Mouse (Mus musculus): ENCODE measurements at regions not wholly inside any gene's neighbourhood (a gene's known extent, or its start where the extent isn't known, plus 50 kb on each side); places are given as distances from the start of the nearest gene placed in this dataset.

- Histone ChIP-seq H3K9ac (ENCODE audit: low read length) (no peak overlapping the region), H3K27ac (ENCODE audit: low read length) (no peak overlapping the region), H3K4me2 (ENCODE audit: low read depth, low read length) (no peak overlapping the region), H3K9me3 (replicated peaks; ENCODE audit: control insufficient read depth, low read length) (no peaks in the 10 kb centered on the region), H3K36me3 (ENCODE audit: control insufficient read depth, insufficient read depth, low read length) (no peaks in the 10 kb centered on the region), H3K4me3 (replicated peaks; ENCODE audit: low read length) (no peak overlapping the region), H3K4me1 (ENCODE audit: control insufficient read depth, insufficient read depth, low read length) (no peaks in the 10 kb centered on the region), H3K27me3 (ENCODE audit: control insufficient read depth, insufficient read depth, low read length) (no peaks in the 10 kb centered on the region)
- peak; percentile 74 for ATAC-seq (ENCODE audit: insufficient read depth, low FRiP score)
- 74% methylated on average over 4 of the region's 4 CpGs for WGBS
These were observed 101.2 kb upstream of the Vwc2 start for GRCm38 (mm10) chr11:11012660-11013455.

- H3K9ac ChIP-seq (ENCODE audit: low read length): no peak overlapping the region
- no peak for ATAC-seq (ENCODE audit: insufficient read depth, low FRiP score)
- no peak overlapping the region for H3K4me2 ChIP-seq (ENCODE audit: low read depth, low read length)
- H3K9me3 ChIP-seq (replicated peaks; ENCODE audit: control insufficient read depth, low read length): no peaks in the 10 kb centered on the region
- no peaks in the 10 kb centered on the region for H3K27me3 ChIP-seq (ENCODE audit: control insufficient read depth, insufficient read depth, low read length)
- WGBS: 52% methylated on average over 2 of the region's 2 CpGs
- H3K4me3 ChIP-seq (replicated peaks; ENCODE audit: low read length): no peak overlapping the region
- H3K4me1 ChIP-seq (ENCODE audit: control insufficient read depth, insufficient read depth, low read length): no peaks in the 10 kb centered on the region
- no peaks in the 10 kb centered on the region for H3K36me3 ChIP-seq (ENCODE audit: control insufficient read depth, insufficient read depth, low read length)
- H3K27ac ChIP-seq (ENCODE audit: low read length): no peak overlapping the region
These were observed 100.4 kb upstream of the Vwc2 start for GRCm38 (mm10) chr11:11013581-11013980.

- no peak overlapping the region for H3K4me2 ChIP-seq (ENCODE audit: low read depth, low read length)
- WGBS: 68% methylated on average over 1 of the region's 1 CpGs
These were observed 99.9 kb upstream of the Vwc2 start for GRCm38 (mm10) chr11:11014088-11014487.

GRCm38 (mm10) chr11:11014538-11014937 is 99.5 kb upstream of the Vwc2 start:
- H3K27me3 ChIP-seq (ENCODE audit: control insufficient read depth, insufficient read depth, low read length): no peaks in the 10 kb centered on the region
- WGBS: 50% methylated on average over 2 of the region's 2 CpGs

More at GRCm38 (mm10) chr11:11014088-11014487, 99.9 kb upstream of the Vwc2 start:
- no peaks in the 10 kb centered on the region for H3K36me3 ChIP-seq (ENCODE audit: control insufficient read depth, insufficient read depth, low read length)
- no peaks in the 10 kb centered on the region for H3K9me3 ChIP-seq (replicated peaks; ENCODE audit: control insufficient read depth, low read length)
- no peaks in the 10 kb centered on the region for H3K4me1 ChIP-seq (ENCODE audit: control insufficient read depth, insufficient read depth, low read length)
- no peaks in the 10 kb centered on the region for H3K27me3 ChIP-seq (ENCODE audit: control insufficient read depth, insufficient read depth, low read length)
- H3K27ac ChIP-seq (ENCODE audit: low read length): no peak overlapping the region
- no peak overlapping the region for H3K4me3 ChIP-seq (replicated peaks; ENCODE audit: low read length)
- no peak overlapping the region for H3K9ac ChIP-seq (ENCODE audit: low read length)
- no peak for ATAC-seq (ENCODE audit: insufficient read depth, low FRiP score)

GRCm38 (mm10) chr11:11028849-11029248 is 85.2 kb upstream of the Vwc2 start:
- no peaks in the 10 kb centered on the region for H3K36me3 ChIP-seq (ENCODE audit: control insufficient read depth, insufficient read depth, low read length)
- no peaks in the 10 kb centered on the region for H3K9me3 ChIP-seq (replicated peaks; ENCODE audit: control insufficient read depth, low read length)
- ATAC-seq (ENCODE audit: insufficient read depth, low FRiP score): no peak
- H3K4me3 ChIP-seq (replicated peaks; ENCODE audit: low read length): no peak overlapping the region
- no peak overlapping the region for H3K4me2 ChIP-seq (ENCODE audit: low read depth, low read length)
- H3K9ac ChIP-seq (ENCODE audit: low read length): no peak overlapping the region
- H3K27me3 ChIP-seq (ENCODE audit: control insufficient read depth, insufficient read depth, low read length): no peaks in the 10 kb centered on the region
- no peak overlapping the region for H3K27ac ChIP-seq (ENCODE audit: low read length)
- no peaks in the 10 kb centered on the region for H3K4me1 ChIP-seq (ENCODE audit: control insufficient read depth, insufficient read depth, low read length)

More at GRCm38 (mm10) chr11:11014538-11014937, 99.5 kb upstream of the Vwc2 start:
- Histone ChIP-seq H3K9me3 (replicated peaks; ENCODE audit: control insufficient read depth, low read length) (no peaks in the 10 kb centered on the region), H3K9ac (ENCODE audit: low read length) (no peak overlapping the region), H3K27ac (ENCODE audit: low read length) (no peak overlapping the region), H3K4me2 (ENCODE audit: low read depth, low read length) (no peak overlapping the region), H3K4me1 (ENCODE audit: control insufficient read depth, insufficient read depth, low read length) (no peaks in the 10 kb centered on the region), H3K36me3 (ENCODE audit: control insufficient read depth, insufficient read depth, low read length) (no peaks in the 10 kb centered on the region), H3K4me3 (replicated peaks; ENCODE audit: low read length) (no peak overlapping the region)
- ATAC-seq (ENCODE audit: insufficient read depth, low FRiP score): no peak

All from stomach, embryonic 16.5 days (tissue).